Mouse (Mus musculus): ENCODE measurements around the gene Nxph4. TPM values are rescaled to one million over a fixed set of nuclear protein-coding genes. Genes with fewer than 3 reads are reported as not detected.

The Nxph4 gene
- polyA plus RNA-seq, 1 experiment from 2014 or later, result 6.1 TPM

- Histone ChIP-seq H3K4me1 (ENCODE audit: control insufficient read depth, insufficient read depth, low read length) (peaks cover 47% of the 10 kb centered on the region), H3K4me2 (ENCODE audit: low read depth, low read length) (peak overlapping the region; percentile 46), H3K27ac (replicated peaks; ENCODE audit: low read depth, low read length) (peak overlapping the region; percentile 72), H3K27me3 (replicated peaks; ENCODE audit: control insufficient read depth, insufficient read depth, low read length) (peaks cover 50% of the 10 kb centered on the region), H3K9ac (ENCODE audit: low read depth, low read length) (peak overlapping the region; percentile 45; the same call in 1 of the 2 replicates), H3K36me3 (ENCODE audit: control insufficient read depth, insufficient read depth, low read length) (peaks cover 35% of the 10 kb centered on the region), H3K9me3 (ENCODE audit: control insufficient read depth, low read length) (no peaks in the 10 kb centered on the region), H3K4me3 (ENCODE audit: low read depth, low read length) (peak overlapping the region; percentile 4)
- WGBS, result 5% methylated on average over 30 of the region's 30 CpGs
- peak; percentile 42 for ATAC-seq (ENCODE audit: low read depth)
- DNase-seq (ENCODE audit: low spot score), result peak; percentile 88
Observed at GRCm38 (mm10) chr10:127516576-127517260, 17.6 kb downstream of the Nxph4 start.

- Histone ChIP-seq H3K36me3 (ENCODE audit: control insufficient read depth, insufficient read depth, low read length) (peaks cover 35% of the 10 kb centered on the region), H3K27me3 (replicated peaks; ENCODE audit: control insufficient read depth, insufficient read depth, low read length) (peaks cover 57% of the 10 kb centered on the region), H3K4me3 (ENCODE audit: low read depth, low read length) (peak overlapping the region; percentile 8), H3K9me3 (ENCODE audit: control insufficient read depth, low read length) (no peaks in the 10 kb centered on the region), H3K4me1 (ENCODE audit: control insufficient read depth, insufficient read depth, low read length) (peaks cover 44% of the 10 kb centered on the region), H3K9ac (ENCODE audit: low read depth, low read length) (peak overlapping the region; percentile 45; the same call in 1 of the 2 replicates), H3K27ac (replicated peaks; ENCODE audit: low read depth, low read length) (peak overlapping the region; percentile 72), H3K4me2 (ENCODE audit: low read depth, low read length) (peak overlapping the region; percentile 46)
- WGBS, result 18% methylated on average over 8 of the region's 8 CpGs
- DNase-seq (ENCODE audit: low spot score) (no peak), ATAC-seq (ENCODE audit: low read depth) (no peak)
Observed at GRCm38 (mm10) chr10:127515983-127516459, 18.3 kb downstream of the Nxph4 start.

- no peak for ATAC-seq (ENCODE audit: low read depth)
- peaks cover 34% of the 10 kb centered on the region for H3K36me3 ChIP-seq (ENCODE audit: control insufficient read depth, insufficient read depth, low read length)
- DNase-seq (ENCODE audit: low spot score), result no peak
- H3K27ac ChIP-seq (replicated peaks; ENCODE audit: low read depth, low read length), result no peak overlapping the region
- peaks cover 47% of the 10 kb centered on the region for H3K4me1 ChIP-seq (ENCODE audit: control insufficient read depth, insufficient read depth, low read length)
- peak overlapping the region; percentile 8 for H3K4me3 ChIP-seq (ENCODE audit: low read depth, low read length)
- WGBS, result 25% methylated on average over 9 of the region's 9 CpGs
- H3K9me3 ChIP-seq (ENCODE audit: control insufficient read depth, low read length), result no peaks in the 10 kb centered on the region
- H3K27me3 ChIP-seq (replicated peaks; ENCODE audit: control insufficient read depth, insufficient read depth, low read length), result peaks cover 63% of the 10 kb centered on the region
- peak overlapping the region; percentile 95 for H3K4me2 ChIP-seq (ENCODE audit: low read depth, low read length)
- H3K9ac ChIP-seq (ENCODE audit: low read depth, low read length), result 0 out of 2 replicates have a peak overlapping the region, but pooled peaks have one; percentile 34
Observed at GRCm38 (mm10) chr10:127515271-127515982, 18.9 kb downstream of the Nxph4 start.

DNA sequence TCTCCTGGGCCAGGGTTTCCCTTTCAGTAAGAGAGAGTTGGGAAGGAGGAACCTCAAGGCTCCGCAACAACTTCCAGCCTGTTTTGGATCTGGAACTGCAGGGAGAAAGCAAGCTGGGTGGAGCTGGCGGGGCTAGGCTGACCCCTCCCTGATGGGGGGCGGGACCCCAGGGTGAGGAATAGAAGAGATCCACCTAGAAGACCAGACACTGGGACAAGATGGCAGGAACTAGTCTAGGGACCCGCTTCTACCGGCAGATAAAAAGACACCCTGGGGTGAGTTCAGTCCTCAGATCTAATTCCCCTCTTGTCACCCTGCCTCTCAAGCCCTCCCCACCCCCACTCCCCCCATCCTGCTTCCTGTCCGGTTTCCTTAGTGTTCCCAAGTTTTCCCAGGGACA is 19.6 kb downstream of the Nxph4 start, which contains the start of gene Ndufa4l2:
Gene Ndufa4l2, plus strand, starts transcription at position 204 of the 400 bp plus-strand sequence.
- Histone ChIP-seq H3K27me3 (replicated peaks; ENCODE audit: control insufficient read depth, insufficient read depth, low read length) (peaks cover 69% of the 10 kb centered on the region), H3K4me1 (ENCODE audit: control insufficient read depth, insufficient read depth, low read length) (peaks cover 49% of the 10 kb centered on the region), H3K9me3 (ENCODE audit: control insufficient read depth, low read length) (no peaks in the 10 kb centered on the region), H3K9ac (ENCODE audit: low read depth, low read length) (peak within 1 kb of the TSS; percentile 40; the same call in 1 of the 2 replicates), H3K36me3 (ENCODE audit: control insufficient read depth, insufficient read depth, low read length) (peaks cover 28% of the 10 kb centered on the region), H3K4me3 (ENCODE audit: low read depth, low read length) (peak within 1 kb of the TSS; percentile 27), H3K4me2 (ENCODE audit: low read depth, low read length) (peak within 1 kb of the TSS; percentile 95), H3K27ac (replicated peaks; ENCODE audit: low read depth, low read length) (no peak within 1 kb of the TSS)
- WGBS, result 7% methylated on average over 6 of the region's 6 CpGs
- ATAC-seq (ENCODE audit: low read depth), result no peak
- no peak for DNase-seq (ENCODE audit: low spot score)

DNA sequence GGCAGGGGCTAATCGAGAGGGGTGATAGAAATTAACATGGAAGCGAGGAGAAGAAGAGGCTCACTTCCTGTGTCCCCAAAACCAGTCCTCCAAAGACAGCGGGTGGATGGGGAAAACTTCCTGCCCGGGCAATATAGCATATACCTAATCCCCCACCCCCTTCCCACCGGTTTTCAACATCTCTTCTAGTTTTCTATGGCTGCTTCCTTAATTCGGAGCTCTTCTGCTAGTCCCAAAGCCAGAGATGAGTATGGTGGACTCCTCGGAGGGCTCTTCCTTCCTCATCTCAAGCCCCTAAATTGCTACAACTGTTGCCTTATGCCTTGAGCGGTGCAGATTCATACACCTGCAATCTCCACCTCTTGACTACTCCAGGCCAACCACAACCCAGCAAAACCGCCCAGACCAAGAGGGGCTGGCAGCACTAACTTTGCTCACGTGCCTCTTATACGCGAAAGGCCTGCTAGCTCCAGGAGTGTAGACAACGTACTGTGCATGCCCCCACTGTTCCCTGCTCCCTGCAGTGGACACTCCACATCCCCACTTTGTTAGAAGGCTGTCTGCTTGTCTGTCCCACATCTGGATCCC is 20.2 kb downstream of the Nxph4 start:
- H3K4me1 ChIP-seq (ENCODE audit: control insufficient read depth, insufficient read depth, low read length), result peaks cover 54% of the 10 kb centered on the region
- no peak overlapping the region for H3K27ac ChIP-seq (replicated peaks; ENCODE audit: low read depth, low read length)
- peaks cover 75% of the 10 kb centered on the region for H3K27me3 ChIP-seq (replicated peaks; ENCODE audit: control insufficient read depth, insufficient read depth, low read length)
- H3K9me3 ChIP-seq (ENCODE audit: control insufficient read depth, low read length), result no peaks in the 10 kb centered on the region
- ATAC-seq (ENCODE audit: low read depth) (no peak), DNase-seq (ENCODE audit: low spot score) (no peak)
- peak overlapping the region; percentile 27; the same call in 1 of the 2 replicates for H3K4me3 ChIP-seq (ENCODE audit: low read depth, low read length)
- WGBS, result 14% methylated on average over 13 of the region's 13 CpGs
- peaks cover 22% of the 10 kb centered on the region for H3K36me3 ChIP-seq (ENCODE audit: control insufficient read depth, insufficient read depth, low read length)
- peak overlapping the region; percentile 40; the same call in 1 of the 2 replicates for H3K9ac ChIP-seq (ENCODE audit: low read depth, low read length)
- peak overlapping the region; percentile 95 for H3K4me2 ChIP-seq (ENCODE audit: low read depth, low read length)

DNA sequence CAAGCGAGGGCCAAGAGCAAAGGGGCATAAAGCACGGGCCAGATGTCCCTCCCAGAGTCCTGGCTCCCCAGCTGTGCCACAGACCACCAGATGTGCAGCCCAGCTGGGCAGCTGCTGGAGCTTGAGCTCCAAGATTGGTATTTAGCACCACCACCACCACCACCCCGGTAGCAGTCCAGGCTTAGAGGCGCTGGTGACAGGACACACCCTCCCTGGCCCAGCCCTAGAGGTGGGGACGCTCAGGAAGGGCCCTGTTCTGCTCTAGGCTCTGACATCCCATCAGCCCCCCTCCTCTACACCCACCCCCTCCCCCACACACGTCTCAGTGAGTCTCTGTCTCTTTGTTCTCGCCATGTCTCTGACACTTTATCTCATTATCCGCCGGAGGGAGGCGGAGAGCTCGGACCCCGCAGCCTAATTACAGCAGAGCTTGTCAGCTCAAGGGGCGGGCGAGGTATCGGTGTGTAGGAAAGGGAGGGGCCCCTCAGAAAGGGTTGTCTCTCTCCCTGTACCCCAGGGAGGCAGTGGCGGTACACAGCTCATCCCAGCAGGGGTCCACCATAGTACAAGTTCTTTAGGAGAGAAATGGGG is 20.8 kb downstream of the Nxph4 start:
- DNase-seq (ENCODE audit: low spot score), result peak; percentile 69
- H3K9me3 ChIP-seq (ENCODE audit: control insufficient read depth, low read length), result no peaks in the 10 kb centered on the region
- H3K4me1 ChIP-seq (ENCODE audit: control insufficient read depth, insufficient read depth, low read length), result peaks cover 56% of the 10 kb centered on the region
- H3K4me3 ChIP-seq (ENCODE audit: low read depth, low read length), result peak overlapping the region; percentile 27
- peaks cover 80% of the 10 kb centered on the region for H3K27me3 ChIP-seq (replicated peaks; ENCODE audit: control insufficient read depth, insufficient read depth, low read length)
- under 1% methylated on average over 16 of the region's 16 CpGs for WGBS
- peak overlapping the region; percentile 95 for H3K4me2 ChIP-seq (ENCODE audit: low read depth, low read length)
- peak overlapping the region; percentile 24; the same call in 1 of the 2 replicates for H3K27ac ChIP-seq (replicated peaks; ENCODE audit: low read depth, low read length)
- ATAC-seq (ENCODE audit: low read depth), result 0 out of 2 replicates have a peak, but pooled peaks have one; percentile 23
- H3K9ac ChIP-seq (ENCODE audit: low read depth, low read length), result peak overlapping the region; percentile 51
- H3K36me3 ChIP-seq (ENCODE audit: control insufficient read depth, insufficient read depth, low read length), result peaks cover 16% of the 10 kb centered on the region

GRCm38 (mm10) chr10:127512813-127513212 is 21.5 kb downstream of the Nxph4 start:
- peak overlapping the region; percentile 49 for H3K4me3 ChIP-seq (ENCODE audit: low read depth, low read length)
- H3K36me3 ChIP-seq (ENCODE audit: control insufficient read depth, insufficient read depth, low read length), result peaks cover 8% of the 10 kb centered on the region
- peaks cover 56% of the 10 kb centered on the region for H3K4me1 ChIP-seq (ENCODE audit: control insufficient read depth, insufficient read depth, low read length)
- H3K9ac ChIP-seq (ENCODE audit: low read depth, low read length), result peak overlapping the region; percentile 57; the same call in 1 of the 2 replicates
- H3K27me3 ChIP-seq (replicated peaks; ENCODE audit: control insufficient read depth, insufficient read depth, low read length), result peaks cover 84% of the 10 kb centered on the region
- peak overlapping the region; percentile 95 for H3K4me2 ChIP-seq (ENCODE audit: low read depth, low read length)
- peak overlapping the region; percentile 24; the same call in 1 of the 2 replicates for H3K27ac ChIP-seq (replicated peaks; ENCODE audit: low read depth, low read length)
- ATAC-seq (ENCODE audit: low read depth) (peak; percentile 58), DNase-seq (ENCODE audit: low spot score) (peak; percentile 95)
- no peaks in the 10 kb centered on the region for H3K9me3 ChIP-seq (ENCODE audit: control insufficient read depth, low read length)
- WGBS, result 0% methylated on average over 27 of the region's 27 CpGs

- DNase-seq (ENCODE audit: low spot score) (no peak), ATAC-seq (ENCODE audit: low read depth) (no peak; the same call in 1 of the 2 replicates)
- Histone ChIP-seq H3K36me3 (ENCODE audit: control insufficient read depth, insufficient read depth, low read length) (0 out of 2 replicates have a peak, but pooled peaks cover 3% of the 10 kb centered on the region), H3K9me3 (ENCODE audit: control insufficient read depth, low read length) (no peaks in the 10 kb centered on the region), H3K4me1 (ENCODE audit: control insufficient read depth, insufficient read depth, low read length) (peaks cover 56% of the 10 kb centered on the region), H3K9ac (ENCODE audit: low read depth, low read length) (peak overlapping the region; percentile 57), H3K4me3 (ENCODE audit: low read depth, low read length) (peak overlapping the region; percentile 49), H3K4me2 (ENCODE audit: low read depth, low read length) (peak overlapping the region; percentile 95), H3K27me3 (replicated peaks; ENCODE audit: control insufficient read depth, insufficient read depth, low read length) (peaks cover 84% of the 10 kb centered on the region), H3K27ac (replicated peaks; ENCODE audit: low read depth, low read length) (no peak overlapping the region)
- WGBS, result 1% methylated on average over 7 of the region's 7 CpGs
Observed at GRCm38 (mm10) chr10:127512307-127512666, 22.1 kb downstream of the Nxph4 start.
